Mouse (Mus musculus) hindbrain, embryonic 13.5 days (tissue): Measurements from ENCODE around the gene Fignl1. TPM values are rescaled to one million over a fixed set of nuclear protein-coding genes. Genes with fewer than 3 reads are reported as not detected.

ENCODE experiments used
- ATAC-seq: fragments of 200-750 bp; cut with Nextera tagmentation; 2 replicates; pipeline ENCODE4 v1.8.0; 2017; ENCODE audit warnings: moderate TSS enrichment; ENCODE audit not compliant: low FRiP score
- H3K27ac ChIP-seq: fragments of 300-500 bp; sonication (generic); 2 replicates; pipeline ENCODE4 v1.5.1; 2015; ENCODE audit warnings: inconsistent platforms, mild to moderate bottlenecking, moderate library complexity
- H3K27me3 ChIP-seq: fragments of 300-500 bp; sonication (generic); 2 replicates; pipeline ENCODE4 v1.6.1; 2015; ENCODE audit warnings: mild to moderate bottlenecking, inconsistent platforms
- H3K36me3 ChIP-seq: fragments of 300-500 bp; sonication (generic); 2 replicates; pipeline ENCODE4 v1.6.1; 2015; ENCODE audit warnings: mild to moderate bottlenecking, inconsistent platforms
- H3K4me1 ChIP-seq: fragments of 300-500 bp; sonication (generic); replicated peaks from 2 replicates; pipeline ENCODE4 v1.6.1; 2015; ENCODE audit warnings: inconsistent platforms
- H3K4me2 ChIP-seq: fragments of 300-500 bp; sonication (generic); 2 replicates; pipeline ENCODE4 v1.6.1; 2015; ENCODE audit warnings: inconsistent platforms, mild to moderate bottlenecking, moderate library complexity
- H3K4me3 ChIP-seq: fragments of 300-500 bp; sonication (generic); 2 replicates; pipeline ENCODE4 v1.5.1; 2015; ENCODE audit warnings: mild to moderate bottlenecking, inconsistent platforms
- H3K9ac ChIP-seq: fragments of 300-500 bp; sonication (generic); 2 replicates; pipeline ENCODE4 v1.6.1; 2015; ENCODE audit warnings: mild to moderate bottlenecking, inconsistent platforms
- H3K9me3 ChIP-seq: fragments of 300-500 bp; sonication (generic); 2 replicates; pipeline ENCODE4 v1.6.1; 2016; ENCODE audit warnings: inconsistent platforms
- WGBS: fragments of 180-500 bp; shearing (Covaris S2); methylation state at CpG from one replicate; pipeline ENCODE4 v1.1.7; 2015; 5-methylcytosine and 5-hydroxymethylcytosine counted together
- polyA plus RNA-seq: library from polyadenylated mRNA; unstranded; fragments of >200 nt; fragmentation: Nextera tagmentation; extraction: Ambion mirVana; gene quantifications from 2 replicates; pipeline ENCODE4 v1.2.1, GENCODE M21; 2015

Fignl1 gene
- polyA plus RNA-seq, 1 experiment from 2014 or later: 15.5 TPM

GRCm38 (mm10) chr11:11820737-11821136, 12.0 kb upstream of the Fignl1 start:
- WGBS: 74% methylated on average over 3 of the region's 3 CpGs
- no peak overlapping the region for H3K4me2 ChIP-seq

GRCm38 (mm10) chr11:11820251-11820650, 11.5 kb upstream of the Fignl1 start:
- peak; percentile 69 for ATAC-seq
- 9% methylated on average over 2 of the region's 2 CpGs for WGBS
- H3K9ac ChIP-seq: no peak overlapping the region
- no peak overlapping the region for H3K4me3 ChIP-seq
- H3K4me1 ChIP-seq: peaks cover 44% of the 10 kb centered on the region
- H3K4me2 ChIP-seq: no peak overlapping the region
- no peak overlapping the region; the same call in 1 of the 2 replicates for H3K27ac ChIP-seq
- no peaks in the 10 kb centered on the region for H3K27me3 ChIP-seq
- no peaks in the 10 kb centered on the region for H3K9me3 ChIP-seq
- H3K36me3 ChIP-seq: no peaks in the 10 kb centered on the region

More at GRCm38 (mm10) chr11:11820737-11821136, 12.0 kb upstream of the Fignl1 start:
- no peak overlapping the region for H3K4me3 ChIP-seq
- H3K27ac ChIP-seq: peak overlapping the region; percentile 86
- H3K27me3 ChIP-seq: no peaks in the 10 kb centered on the region
- peaks cover 48% of the 10 kb centered on the region for H3K4me1 ChIP-seq
- ATAC-seq: 0 out of 2 replicates have a peak, but pooled peaks have one; percentile 0
- H3K9ac ChIP-seq: no peak overlapping the region
- H3K9me3 ChIP-seq: no peaks in the 10 kb centered on the region
- no peaks in the 10 kb centered on the region for H3K36me3 ChIP-seq

- 89% methylated on average over 5 of the region's 5 CpGs for WGBS
- Histone ChIP-seq H3K4me1 (peaks cover 34% of the 10 kb centered on the region), H3K4me3 (no peak overlapping the region), H3K27me3 (no peaks in the 10 kb centered on the region), H3K9me3 (no peaks in the 10 kb centered on the region), H3K36me3 (no peaks in the 10 kb centered on the region), H3K27ac (no peak overlapping the region), H3K9ac (no peak overlapping the region), H3K4me2 (no peak overlapping the region)
- no peak for ATAC-seq
Observed at GRCm38 (mm10) chr11:11819206-11819605, 10.4 kb upstream of the Fignl1 start.

- Histone ChIP-seq H3K4me3 (no peak overlapping the region), H3K27me3 (no peaks in the 10 kb centered on the region), H3K9me3 (no peaks in the 10 kb centered on the region), H3K4me2 (no peak overlapping the region), H3K36me3 (no peaks in the 10 kb centered on the region), H3K9ac (no peak overlapping the region), H3K4me1 (peaks cover 30% of the 10 kb centered on the region), H3K27ac (no peak overlapping the region)
- ATAC-seq: no peak
- WGBS: 98% methylated on average over 6 of the region's 6 CpGs
Observed at GRCm38 (mm10) chr11:11818797-11819196, 10.0 kb upstream of the Fignl1 start.

GRCm38 (mm10) chr11:11815737-11816136, 7.0 kb upstream of the Fignl1 start:
- 78% methylated on average over 3 of the region's 3 CpGs for WGBS
- Histone ChIP-seq H3K4me1 (peaks cover 4% of the 10 kb centered on the region; the same call in 1 of the 2 replicates), H3K36me3 (no peaks in the 10 kb centered on the region)

GRCm38 (mm10) chr11:11811906-11812480, 3.2 kb upstream of the Fignl1 start:
- no peak overlapping the region for H3K4me3 ChIP-seq
- H3K36me3 ChIP-seq: no peaks in the 10 kb centered on the region
- WGBS: 21% methylated on average over 9 of the region's 9 CpGs
- no peak overlapping the region for H3K9ac ChIP-seq
- peak overlapping the region; percentile 52 for H3K27ac ChIP-seq
- ATAC-seq: no peak
- no peaks in the 10 kb centered on the region for H3K9me3 ChIP-seq
- peak overlapping the region; percentile 43 for H3K4me2 ChIP-seq
- H3K27me3 ChIP-seq: no peaks in the 10 kb centered on the region
- H3K4me1 ChIP-seq: peaks cover 15% of the 10 kb centered on the region

More at GRCm38 (mm10) chr11:11815737-11816136, 7.0 kb upstream of the Fignl1 start:
- H3K9ac ChIP-seq: no peak overlapping the region
- H3K27ac ChIP-seq: no peak overlapping the region
- ATAC-seq: no peak
- no peaks in the 10 kb centered on the region for H3K27me3 ChIP-seq
- no peaks in the 10 kb centered on the region for H3K9me3 ChIP-seq
- H3K4me2 ChIP-seq: no peak overlapping the region
- H3K4me3 ChIP-seq: no peak overlapping the region

- H3K9me3 ChIP-seq: no peaks in the 10 kb centered on the region
- peak overlapping the region; percentile 56 for H3K4me3 ChIP-seq
- H3K27ac ChIP-seq: peak overlapping the region; percentile 97
- WGBS: 2% methylated on average over 11 of the region's 11 CpGs
- H3K9ac ChIP-seq: peak overlapping the region; percentile 84
- peak; percentile 19 for ATAC-seq
- H3K4me2 ChIP-seq: peak overlapping the region; percentile 76
- no peaks in the 10 kb centered on the region for H3K27me3 ChIP-seq
- peaks cover 15% of the 10 kb centered on the region for H3K4me1 ChIP-seq
- H3K36me3 ChIP-seq: no peaks in the 10 kb centered on the region
Observed at GRCm38 (mm10) chr11:11809404-11810175, 828 bp upstream of the Fignl1 start.

- ATAC-seq: no peak
- peak overlapping the region; percentile 97; the same call in 1 of the 2 replicates for H3K27ac ChIP-seq
- H3K9me3 ChIP-seq: no peaks in the 10 kb centered on the region
- H3K9ac ChIP-seq: peak overlapping the region; percentile 84
- H3K36me3 ChIP-seq: no peaks in the 10 kb centered on the region
- H3K4me1 ChIP-seq: peaks cover 15% of the 10 kb centered on the region
- peak overlapping the region; percentile 56 for H3K4me3 ChIP-seq
- WGBS: 11% methylated on average over 25 of the region's 25 CpGs
- no peaks in the 10 kb centered on the region for H3K27me3 ChIP-seq
- peak overlapping the region; percentile 76 for H3K4me2 ChIP-seq
Observed at GRCm38 (mm10) chr11:11808035-11808819, 535 bp downstream of the Fignl1 start.

- H3K9ac ChIP-seq: no peak overlapping the region
- peaks cover 19% of the 10 kb centered on the region for H3K36me3 ChIP-seq
- H3K4me3 ChIP-seq: no peak overlapping the region
- H3K4me1 ChIP-seq: peaks cover 13% of the 10 kb centered on the region
- no peak overlapping the region for H3K27ac ChIP-seq
- 97% methylated on average over 4 of the region's 4 CpGs for WGBS
- ATAC-seq: no peak
- H3K4me2 ChIP-seq: no peak overlapping the region
- no peaks in the 10 kb centered on the region for H3K27me3 ChIP-seq
- no peaks in the 10 kb centered on the region for H3K9me3 ChIP-seq
Observed at GRCm38 (mm10) chr11:11805951-11806350, 2.8 kb downstream of the Fignl1 start.

- Histone ChIP-seq H3K9me3 (no peaks in the 10 kb centered on the region), H3K36me3 (peaks cover 20% of the 10 kb centered on the region), H3K4me2 (no peak overlapping the region), H3K4me1 (peaks cover 5% of the 10 kb centered on the region), H3K27me3 (no peaks in the 10 kb centered on the region), H3K4me3 (no peak overlapping the region), H3K9ac (no peak overlapping the region), H3K27ac (no peak overlapping the region)
- WGBS: 90% methylated on average over 5 of the region's 5 CpGs
- no peak for ATAC-seq
Observed at GRCm38 (mm10) chr11:11804421-11804820, 4.3 kb downstream of the Fignl1 start.

- WGBS: 96% methylated on average over 9 of the region's 9 CpGs
- no peak overlapping the region for H3K9ac ChIP-seq
- no peak for ATAC-seq
- no peak overlapping the region for H3K4me3 ChIP-seq
- peaks cover 25% of the 10 kb centered on the region for H3K36me3 ChIP-seq
- no peak overlapping the region for H3K4me2 ChIP-seq
- H3K9me3 ChIP-seq: no peaks in the 10 kb centered on the region
- no peak overlapping the region for H3K27ac ChIP-seq
- no peaks in the 10 kb centered on the region for H3K4me1 ChIP-seq
- no peaks in the 10 kb centered on the region for H3K27me3 ChIP-seq
Observed at GRCm38 (mm10) chr11:11801067-11801466, 7.7 kb downstream of the Fignl1 start.

- no peak overlapping the region for H3K4me3 ChIP-seq
- H3K4me2 ChIP-seq: no peak overlapping the region
- H3K27me3 ChIP-seq: no peaks in the 10 kb centered on the region
- H3K4me1 ChIP-seq: no peaks in the 10 kb centered on the region
- no peak for ATAC-seq
- no peak overlapping the region for H3K27ac ChIP-seq
- no peaks in the 10 kb centered on the region for H3K9me3 ChIP-seq
- WGBS: 93% methylated on average over 3 of the region's 3 CpGs
- peaks cover 25% of the 10 kb centered on the region for H3K36me3 ChIP-seq
- H3K9ac ChIP-seq: no peak overlapping the region
Observed at GRCm38 (mm10) chr11:11800304-11800703, 8.5 kb downstream of the Fignl1 start.
